Mouse (Mus musculus) heart, embryonic 13.5 days (tissue): ENCODE results near the gene 1700093K21Rik. TPM values are rescaled to one million over a fixed set of nuclear protein-coding genes. Genes with fewer than 3 reads are reported as not detected.
"Not testable (repeated sequence)": the region's sequence is repeated elsewhere in the genome, so short reads cannot be mapped to it uniquely, and the experiment has no call there.

ENCODE experiments used
- ATAC-seq: fragments of 200-750 bp; cut with Nextera tagmentation; 2 replicates; pipeline ENCODE4 v1.8.0; 2017; ENCODE audit warnings: moderate TSS enrichment; ENCODE audit not compliant: insufficient number of reproducible peaks, low FRiP score, low TSS enrichment; ENCODE audit errors: extremely low read depth
- H3K27ac ChIP-seq: fragments of 300-500 bp; sonication (generic); replicated peaks from 2 replicates; pipeline ENCODE4 v1.5.1; 2015; ENCODE audit warnings: moderate library complexity, mild to moderate bottlenecking, inconsistent platforms
- H3K27me3 ChIP-seq: fragments of 300-500 bp; sonication (generic); replicated peaks from 2 replicates; pipeline ENCODE4 v1.6.1; 2015; ENCODE audit warnings: mild to moderate bottlenecking, inconsistent platforms
- H3K36me3 ChIP-seq: fragments of 300-500 bp; sonication (generic); 2 replicates; pipeline ENCODE4 v1.6.1; 2015; ENCODE audit warnings: mild to moderate bottlenecking, inconsistent platforms
- H3K4me1 ChIP-seq: fragments of 300-500 bp; sonication (generic); 2 replicates; pipeline ENCODE4 v1.6.1; 2015; ENCODE audit warnings: inconsistent platforms
- H3K4me2 ChIP-seq: fragments of 300-500 bp; sonication (generic); 2 replicates; pipeline ENCODE4 v1.6.1; 2015; ENCODE audit warnings: inconsistent platforms, mild to moderate bottlenecking, moderate library complexity
- H3K4me3 ChIP-seq: fragments of 300-500 bp; sonication (generic); 2 replicates; pipeline ENCODE4 v1.5.1; 2015; ENCODE audit warnings: moderate library complexity, mild to moderate bottlenecking, inconsistent platforms
- H3K9ac ChIP-seq: fragments of 300-500 bp; sonication (generic); 2 replicates; pipeline ENCODE4 v1.6.1; 2015; ENCODE audit warnings: inconsistent platforms, mild to moderate bottlenecking, moderate library complexity
- H3K9me3 ChIP-seq: fragments of 300-500 bp; sonication (generic); 2 replicates; pipeline ENCODE4 v1.6.1; 2016; ENCODE audit warnings: inconsistent platforms
- WGBS: fragments of 180-500 bp; shearing (Covaris S2); methylation state at CpG from one replicate; pipeline ENCODE4 v1.1.7; 2015; ENCODE audit warnings: mixed read lengths; 5-methylcytosine and 5-hydroxymethylcytosine counted together
- polyA plus RNA-seq: library from polyadenylated mRNA; unstranded; fragments of >200 nt; fragmentation: Nextera tagmentation; extraction: Ambion mirVana; gene quantifications from 2 replicates; pipeline ENCODE4 v1.2.1, GENCODE M21; 2015

Gene 1700093K21Rik
- polyA plus RNA-seq = not detected in 2 replicates

DNA sequence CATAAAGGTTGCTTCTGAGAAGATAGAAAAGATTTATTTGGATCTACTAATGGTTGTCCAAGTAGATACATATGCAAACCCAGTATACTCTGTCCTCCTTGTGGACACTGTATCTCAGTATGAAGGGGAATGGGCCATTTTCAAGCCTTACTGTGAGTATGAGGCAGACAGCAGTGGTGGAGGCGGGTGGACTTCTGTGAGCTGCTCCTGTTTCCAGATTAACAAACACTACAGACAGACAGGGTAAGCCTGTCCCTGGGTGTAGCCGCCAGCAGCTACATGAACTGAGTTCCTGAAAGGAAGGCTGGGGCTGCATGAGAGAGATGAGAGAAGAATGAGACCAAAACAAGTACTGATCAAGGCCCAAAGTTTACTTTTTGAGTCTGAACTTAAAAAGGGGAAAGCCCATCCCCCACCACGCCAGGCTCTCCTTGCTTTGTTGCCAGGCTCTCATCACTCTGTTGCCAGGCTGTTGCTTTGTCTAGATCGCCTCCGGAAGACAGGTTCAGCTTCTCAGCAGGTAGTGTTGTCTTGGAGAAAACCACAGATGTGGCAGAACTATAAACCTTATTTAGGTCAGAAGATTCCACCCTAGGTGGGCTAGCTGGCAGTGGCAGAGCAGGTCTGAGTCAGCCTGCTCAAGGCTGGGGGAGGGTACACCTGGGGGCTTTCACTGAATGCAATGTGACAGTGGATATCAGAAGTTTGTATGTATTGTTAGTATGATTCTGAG lies at the start of gene 1700093K21Rik:
Gene 1700093K21Rik, minus strand, starts transcription at position 683 of the 733 bp plus-strand sequence.
- ATAC-seq = no peak
- H3K9me3 ChIP-seq = no peaks in the 10 kb centered on the region; the same call in 1 of the 2 replicates
- H3K36me3 ChIP-seq = no peaks in the 10 kb centered on the region
- 49% methylated on average over 5 of the region's 5 CpGs for whole genome bisulfite sequencing
- no peak within 1 kb of the TSS for H3K27ac ChIP-seq
- no peaks in the 10 kb centered on the region for H3K4me1 ChIP-seq
- no peak within 1 kb of the TSS for H3K9ac ChIP-seq
- H3K27me3 ChIP-seq = no peaks in the 10 kb centered on the region
- no peak within 1 kb of the TSS for H3K4me3 ChIP-seq
- H3K4me2 ChIP-seq = no peak within 1 kb of the TSS

GRCm38 (mm10) chr11:23570130-23570529 lies 49.2 kb upstream of the 1700093K21Rik start:
- WGBS = 65% methylated on average over 7 of the region's 7 CpGs
- no peak overlapping the region for H3K4me3 ChIP-seq
- H3K36me3 ChIP-seq = peaks cover 41% of the 10 kb centered on the region
- no peaks in the 10 kb centered on the region for H3K9me3 ChIP-seq
- no peaks in the 10 kb centered on the region for H3K27me3 ChIP-seq
- ATAC-seq = no peak
- H3K4me2 ChIP-seq = no peak overlapping the region
- 0 out of 2 replicates have a peak, but pooled peaks cover 5% of the 10 kb centered on the region for H3K4me1 ChIP-seq
- H3K9ac ChIP-seq = no peak overlapping the region
- H3K27ac ChIP-seq = no peak overlapping the region

DNA sequence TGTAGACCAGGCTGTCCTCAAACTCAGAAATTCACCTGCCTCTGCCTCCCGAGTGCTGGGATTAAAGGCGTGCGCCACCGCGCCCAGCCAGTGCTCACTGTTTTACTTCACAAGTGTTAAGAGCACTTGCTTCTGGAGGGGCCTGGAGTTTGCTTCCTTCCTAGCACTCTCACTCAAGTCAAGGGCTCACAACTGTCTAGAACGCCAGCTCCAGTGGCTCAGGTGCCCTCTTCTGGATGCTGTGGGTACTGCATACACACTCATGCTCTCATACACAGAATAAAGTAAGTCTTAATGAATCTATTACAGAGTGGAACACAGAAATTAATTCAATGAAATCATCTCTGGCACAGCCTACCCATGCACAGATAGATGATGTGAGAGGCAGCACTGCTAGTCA lies 44.8 kb upstream of the 1700093K21Rik start:
- no peak for ATAC-seq

DNA sequence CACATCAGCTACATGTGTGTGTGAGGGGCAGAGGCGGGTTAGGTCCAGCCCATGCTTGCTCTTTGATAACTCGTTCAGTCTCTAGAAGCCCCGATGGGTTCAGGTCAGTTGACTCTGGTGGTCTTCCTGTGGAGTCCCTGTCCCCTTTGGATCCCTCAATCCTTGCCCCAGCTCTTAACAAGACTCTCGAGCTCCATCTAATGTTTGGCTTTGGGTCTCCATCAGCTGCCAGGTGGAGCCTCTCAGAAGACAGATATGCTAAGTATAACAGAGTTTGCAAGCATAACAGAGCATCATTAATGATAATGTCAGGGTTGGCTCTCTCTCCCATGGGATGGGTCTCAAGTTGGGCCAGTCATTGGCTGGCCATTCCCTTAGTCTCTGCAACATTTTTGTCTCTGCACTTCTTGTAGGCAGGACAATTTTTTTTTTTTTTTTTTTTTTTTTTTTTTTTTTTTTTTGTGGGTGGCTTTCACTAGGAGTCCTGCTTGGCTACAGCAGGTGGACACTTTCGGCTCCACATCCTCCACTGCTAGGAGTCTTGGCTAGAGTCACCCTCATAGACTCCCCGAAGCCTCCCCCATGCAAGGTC lies 36.2 kb upstream of the 1700093K21Rik start:
- H3K4me1 ChIP-seq = no peaks in the 10 kb centered on the region
- no peaks in the 10 kb centered on the region for H3K9me3 ChIP-seq
- 53% methylated on average over 6 of the region's 6 CpGs for WGBS
- no peak overlapping the region for H3K4me3 ChIP-seq
- no peak for ATAC-seq
- no peak overlapping the region for H3K4me2 ChIP-seq
- no peak overlapping the region for H3K27ac ChIP-seq
- H3K36me3 ChIP-seq = no peaks in the 10 kb centered on the region
- no peak overlapping the region for H3K9ac ChIP-seq
- no peaks in the 10 kb centered on the region for H3K27me3 ChIP-seq

More for the DNA sequence above, 44.8 kb upstream of the 1700093K21Rik start:
- peaks cover 20% of the 10 kb centered on the region for H3K36me3 ChIP-seq
- no peak overlapping the region for H3K9ac ChIP-seq
- H3K4me3 ChIP-seq = no peak overlapping the region
- H3K9me3 ChIP-seq = no peaks in the 10 kb centered on the region
- H3K4me1 ChIP-seq = 0 out of 2 replicates have a peak, but pooled peaks cover 5% of the 10 kb centered on the region
- H3K4me2 ChIP-seq = no peak overlapping the region
- no peaks in the 10 kb centered on the region for H3K27me3 ChIP-seq
- 41% methylated on average over 6 of the region's 6 CpGs for WGBS
- no peak overlapping the region for H3K27ac ChIP-seq

DNA sequence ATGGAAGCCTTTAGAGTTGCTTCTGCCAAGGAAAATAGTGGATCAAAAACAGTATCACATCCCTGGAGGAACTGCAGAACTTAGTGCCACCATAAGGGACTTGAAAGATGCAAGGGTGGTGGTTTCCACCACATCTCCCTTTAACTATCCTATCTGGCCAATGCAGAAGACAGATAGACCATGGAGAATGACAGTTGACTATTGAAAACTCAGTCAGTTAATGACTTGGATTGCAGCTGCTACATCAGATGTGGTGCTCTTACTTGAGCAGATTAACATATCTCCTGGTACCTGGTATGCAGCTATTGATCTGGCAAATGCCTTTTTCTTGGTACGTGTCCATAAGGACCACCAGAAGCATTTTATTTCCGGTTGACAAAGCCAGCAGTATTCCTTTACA lies 16.5 kb upstream of the 1700093K21Rik start:
- Histone ChIP-seq H3K27me3 (no peaks in the 10 kb centered on the region), H3K27ac (no peak overlapping the region), H3K4me2 (no peak overlapping the region), H3K9me3 (0 out of 2 replicates have a peak, but pooled peaks cover 3% of the 10 kb centered on the region), H3K4me3 (no peak overlapping the region), H3K4me1 (no peaks in the 10 kb centered on the region), H3K9ac (no peak overlapping the region), H3K36me3 (no peaks in the 10 kb centered on the region)
- WGBS = 86% methylated on average over 2 of the region's 2 CpGs
- ATAC-seq = no peak

- no peak overlapping the region for H3K4me3 ChIP-seq
- WGBS = 82% methylated on average over 3 of the region's 3 CpGs
- no peak for ATAC-seq
These were observed 2.0 kb downstream of the 1700093K21Rik start for GRCm38 (mm10) chr11:23518981-23519380.

GRCm38 (mm10) chr11:23515315-23515714 lies 5.6 kb downstream of the 1700093K21Rik start:
- H3K9me3 ChIP-seq = no peaks in the 10 kb centered on the region
- no peak for ATAC-seq
- H3K4me1 ChIP-seq = no peaks in the 10 kb centered on the region
- no peak overlapping the region for H3K4me2 ChIP-seq
- 58% methylated on average over 2 of the region's 2 CpGs for WGBS
- H3K27ac ChIP-seq = no peak overlapping the region
- no peaks in the 10 kb centered on the region for H3K36me3 ChIP-seq
- H3K27me3 ChIP-seq = no peaks in the 10 kb centered on the region
- H3K9ac ChIP-seq = no peak overlapping the region
- no peak overlapping the region for H3K4me3 ChIP-seq

More at GRCm38 (mm10) chr11:23518981-23519380, 2.0 kb downstream of the 1700093K21Rik start:
- H3K36me3 ChIP-seq = no peaks in the 10 kb centered on the region
- H3K27me3 ChIP-seq = no peaks in the 10 kb centered on the region
- H3K9ac ChIP-seq = no peak overlapping the region
- H3K9me3 ChIP-seq = no peaks in the 10 kb centered on the region
- H3K27ac ChIP-seq = no peak overlapping the region
- no peak overlapping the region for H3K4me2 ChIP-seq
- H3K4me1 ChIP-seq = no peaks in the 10 kb centered on the region

- not testable (repeated sequence) for H3K27ac ChIP-seq, H3K9me3 ChIP-seq, H3K4me1 ChIP-seq, H3K4me3 ChIP-seq, ATAC-seq, H3K27me3 ChIP-seq, H3K4me2 ChIP-seq, H3K9ac ChIP-seq, H3K36me3 ChIP-seq
- 55% methylated on average over 4 of the region's 4 CpGs for WGBS
These were observed 6.2 kb downstream of the 1700093K21Rik start for GRCm38 (mm10) chr11:23514785-23515184.

DNA sequence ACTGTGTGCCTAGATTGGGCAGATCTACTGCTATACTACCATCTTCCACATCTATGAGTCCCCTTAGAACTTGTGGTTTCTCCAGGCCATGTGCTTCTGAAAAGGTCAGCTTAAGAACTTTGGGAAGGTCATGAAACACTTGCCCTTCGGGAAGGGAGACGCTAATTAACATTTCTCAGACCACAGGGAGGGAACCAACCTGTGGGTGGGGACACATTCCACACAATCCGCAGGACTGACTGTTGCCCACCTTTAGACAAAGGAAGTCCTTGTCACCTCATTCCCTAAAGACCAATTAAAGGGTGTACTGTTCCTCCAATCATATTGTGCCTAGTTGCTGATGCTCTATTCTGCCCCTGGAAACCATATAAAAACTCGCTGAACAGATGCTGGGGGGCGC lies 16.2 kb downstream of the 1700093K21Rik start:
- 75% methylated on average over 5 of the region's 5 CpGs for WGBS
- H3K4me2 ChIP-seq, H3K27me3 ChIP-seq, ATAC-seq, H3K9me3 ChIP-seq, H3K27ac ChIP-seq, H3K9ac ChIP-seq, H3K4me1 ChIP-seq, H3K36me3 ChIP-seq, H3K4me3 ChIP-seq: not testable (repeated sequence)

- Histone ChIP-seq H3K27ac (peak overlapping the region; percentile 95), H3K4me2 (peak overlapping the region; percentile 77), H3K27me3 (no peaks in the 10 kb centered on the region), H3K36me3 (peaks cover 27% of the 10 kb centered on the region), H3K9ac (peak overlapping the region; percentile 81), H3K4me3 (peak overlapping the region; percentile 68), H3K9me3 (no peaks in the 10 kb centered on the region), H3K4me1 (peaks cover 26% of the 10 kb centered on the region)
- WGBS = 47% methylated on average over 5 of the region's 5 CpGs
- no peak for ATAC-seq
These were observed 22.3 kb downstream of the 1700093K21Rik start for GRCm38 (mm10) chr11:23498609-23499008.

- Histone ChIP-seq H3K4me1 (peaks cover 26% of the 10 kb centered on the region), H3K4me3 (peak within 1 kb of the TSS; percentile 68), H3K4me2 (peak within 1 kb of the TSS; percentile 85), H3K36me3 (peaks cover 34% of the 10 kb centered on the region), H3K27ac (peak within 1 kb of the TSS; percentile 95), H3K27me3 (no peaks in the 10 kb centered on the region), H3K9me3 (no peaks in the 10 kb centered on the region), H3K9ac (peak within 1 kb of the TSS; percentile 90)
- peak; percentile 94 for ATAC-seq
- WGBS = under 1% methylated on average over 60 of the region's 66 CpGs
These were observed 23.0 kb downstream of the 1700093K21Rik start, which contains the start of gene Ahsa2 for GRCm38 (mm10) chr11:23497718-23498509. Gene Ahsa2, minus strand, starts transcription at chr11:23498030.
